ENCODE assay signal across 22 mouse cellular contexts in genomic region chr17:49484435-49484834, GRCm38 (mm10). TPM values are rescaled to one million over a fixed set of nuclear protein-coding genes. Genes with fewer than 3 reads are reported as not detected.
A peak's percentile ranks its signal among the peaks of the same experiment; 100 is the strongest.
DNase-seq lines count a peak whose midpoint lies in the region; ATAC-seq lines count a peak whose summit lies in the region.
"Had no signal": no experiment of that assay in that cellular context is flagged by ENCODE, and none has a peak within 500 bp of the region (broad histone marks: within the 10 kb centered on the region; RNA-seq: fewer than 3 reads in every experiment).

No protein-coding gene starts in this region.

- DNase-seq in heart, adult 8-10 months (ENCODE audit: low spot score): no peak
- DNase-seq in left cerebral cortex, postnatal 25 days (ENCODE audit: low spot score in 2 of 2): peak; percentile 29 to 76
- no peak for DNase-seq in left cerebral cortex, postnatal 36 days (ENCODE audit: low spot score in 2 of 2)
- DNase-seq in NIH3T3 (ENCODE audit: low read depth): peak; percentile 55
- DNase-seq in telencephalon, adult 2 months (ENCODE audit: low read depth, low spot score): peak; percentile 45
- DNase-seq: adrenal gland, postnatal 10 days; cerebellum, adult 9-10 months; gastrocnemius, adult 2 months; kidney, adult 9 months; kidney, postnatal 14 days; lung, embryonic 14.5 days; thymus, postnatal 14 days had no signal

- peaks cover 25% of the 10 kb centered on the region for H3K4me1 ChIP-seq in heart, embryonic 13.5 days
- H3K4me1 ChIP-seq: embryonic facial prominence, embryonic 15.5 days; hindbrain, embryonic 10.5 days; intestine, embryonic 15.5 days; limb, embryonic 15.5 days; midbrain, embryonic 12.5 days had no signal

- WGBS in heart, embryonic 13.5 days: 49% methylated on average over 3 of the region's 3 CpGs

- H3K9me3 ChIP-seq in heart, embryonic 13.5 days: no peaks in the 10 kb centered on the region
- H3K9me3 ChIP-seq: embryonic facial prominence, embryonic 15.5 days; hindbrain, embryonic 10.5 days; intestine, embryonic 15.5 days; limb, embryonic 15.5 days; midbrain, embryonic 12.5 days had no signal

- H3K36me3 ChIP-seq in heart, embryonic 13.5 days: peaks cover 69% of the 10 kb centered on the region
- H3K36me3 ChIP-seq: intestine, embryonic 15.5 days; midbrain, embryonic 12.5 days had no signal

- ATAC-seq in heart, embryonic 13.5 days (ENCODE audit: extremely low read depth, insufficient number of reproducible peaks, low FRiP score, low TSS enrichment): no peak
- no peak for ATAC-seq in monocyte, adult 5-6 weeks (replicated peaks; ENCODE audit: insufficient number of reproducible peaks, low FRiP score, low TSS enrichment, poor library complexity, severe bottlenecking)
- ATAC-seq: forebrain, embryonic 14.5 days; hindbrain, embryonic 16.5 days; intestine, embryonic 15.5 days had no signal

- peak overlapping the region; percentile 15; the same call in 1 of the 2 replicates for H3K27ac ChIP-seq in heart, embryonic 13.5 days (replicated peaks)
- H3K27ac ChIP-seq: embryonic facial prominence, embryonic 15.5 days; gastrocnemius, adult 2 months; hindbrain, embryonic 10.5 days; intestine, embryonic 15.5 days; limb, embryonic 15.5 days; liver, embryonic 14.5 days; midbrain, embryonic 12.5 days had no signal

- no peaks in the 10 kb centered on the region for H3K27me3 ChIP-seq in heart, embryonic 13.5 days (replicated peaks)
- H3K27me3 ChIP-seq: embryonic facial prominence, embryonic 15.5 days; intestine, embryonic 15.5 days; limb, embryonic 15.5 days; midbrain, embryonic 12.5 days had no signal

- H3K4me2 ChIP-seq in heart, embryonic 13.5 days: no peak overlapping the region
- H3K4me2 ChIP-seq: embryonic facial prominence, embryonic 15.5 days; intestine, embryonic 15.5 days; limb, embryonic 15.5 days; lung, embryonic 14.5 days; midbrain, embryonic 12.5 days had no signal

- no peak overlapping the region for H3K9ac ChIP-seq in heart, embryonic 13.5 days
- H3K9ac ChIP-seq: embryonic facial prominence, embryonic 15.5 days; intestine, embryonic 15.5 days; limb, embryonic 15.5 days; liver, embryonic 14.5 days; lung, embryonic 14.5 days; midbrain, embryonic 12.5 days had no signal

- no peak overlapping the region for H3K4me3 ChIP-seq in heart, embryonic 13.5 days
- H3K4me3 ChIP-seq: embryonic facial prominence, embryonic 15.5 days; gastrocnemius, adult 2 months; hindbrain, embryonic 10.5 days; intestine, embryonic 15.5 days; limb, embryonic 15.5 days; midbrain, embryonic 12.5 days had no signal

- intact Hi-C loops in left cerebral cortex, postnatal 25 days (cut with DNase I): no loop called here
- intact Hi-C loops in left cerebral cortex, postnatal 36 days (cut with DNase I): no loop called here

RNA-seq across cellular contexts. Expression of gene Mocs1, which starts 56.3 kb away (rescaled TPM):
- polyA plus RNA-seq in heart, embryonic 13.5 days (2015; fragmentation: Nextera tagmentation; extraction: Ambion mirVana): 5.0 and 5.9 TPM in 2 replicates
- total RNA-seq in heart, adult 8-10 months (2022): 10 to 100 TPM; 23.0 to 29.5 (median 24.5) TPM
- 10 to 100 TPM; 14.1 to 14.3 TPM for total RNA-seq in left cerebral cortex, postnatal 25 days (2021)
- 10 to 100 TPM; 15.1 to 15.9 TPM for total RNA-seq in left cerebral cortex, postnatal 36 days (2021)
- total RNA-seq in monocyte, adult 5-6 weeks (2017): 15.6 to 19.8 TPM (median 19.3 TPM) in 3 replicates

Comparison
In these comparisons a context has a peak if more than half of its experiments do, and no peak if none do; other contexts are left out.
1. DNase-seq: peak in left cerebral cortex, postnatal 25 days (2 of 2), NIH3T3 (single experiment) and telencephalon, adult 2 months (single experiment); none in heart, adult 8-10 months (single experiment) and left cerebral cortex, postnatal 36 days (0 of 2).